In the genomic region with DNA sequence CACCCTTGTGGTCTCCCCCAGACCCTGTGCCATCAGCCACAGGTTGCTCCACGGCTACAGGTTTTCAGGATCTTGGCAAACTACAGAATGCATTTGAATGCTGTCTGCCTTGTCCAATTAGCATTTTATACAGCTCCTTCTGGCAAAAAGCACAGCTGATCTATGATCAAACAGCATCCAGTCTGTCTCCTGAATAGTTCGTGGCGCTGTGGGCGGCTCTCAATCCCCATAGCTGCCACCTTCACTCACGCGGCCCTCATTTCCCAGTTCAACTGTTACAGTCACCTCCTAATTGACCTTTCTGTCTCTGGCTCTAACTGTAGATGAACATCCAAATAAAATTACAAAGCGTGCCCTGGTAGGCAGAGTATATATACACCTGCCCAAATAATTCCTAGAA, we compare ENCODE assay signal across 24 mouse cellular contexts. TPM values are rescaled to one million over a fixed set of nuclear protein-coding genes. Genes with fewer than 3 reads are reported as not detected.
A peak's percentile ranks its signal among the peaks of the same experiment; 100 is the strongest.
DNase-seq lines count a peak whose midpoint lies in the region; ATAC-seq lines count a peak whose summit lies in the region.
"Had no signal": no experiment of that assay in that cellular context is flagged by ENCODE, and none has a peak within 500 bp of the region (broad histone marks: within the 10 kb centered on the region; RNA-seq: fewer than 3 reads in every experiment).

No protein-coding gene starts in this region.

- no peak for DNase-seq in forebrain, embryonic 11.5 days (ENCODE audit: low spot score)
- peak; percentile 21 for DNase-seq in brain, adult 2 months (ENCODE audit: low read depth, low spot score)
- DNase-seq in midbrain, embryonic 14.5 days, result peak; percentile 29
- DNase-seq in kidney, postnatal 36 days, result no peak
- DNase-seq: adrenal gland, postnatal 14 days; cerebellum, adult 2 months; cerebellum, postnatal 14 days; gastrocnemius, postnatal 14 days; kidney, adult 9 months; liver, embryonic 13.5 days; lung, adult 18-20 months; right cerebral cortex, postnatal 4 days had no signal

- H3K36me3 ChIP-seq in forebrain, embryonic 16.5 days (ENCODE audit: control insufficient read depth, insufficient read depth), result no peaks in the 10 kb centered on the region
- H3K36me3 ChIP-seq in forebrain, embryonic 11.5 days (ENCODE audit: control insufficient read depth, insufficient read depth, low read length), result no peaks in the 10 kb centered on the region
- H3K36me3 ChIP-seq in megakaryocyte, embryonic 14.5 days (replicated peaks; ENCODE audit: low read length), result peaks cover 40% of the 10 kb centered on the region
- H3K36me3 ChIP-seq in midbrain, embryonic 14.5 days (ENCODE audit: control insufficient read depth, insufficient read depth, low read length), result no peaks in the 10 kb centered on the region
- H3K36me3 ChIP-seq: heart, embryonic 10.5 days; heart, embryonic 15.5 days; limb, embryonic 10.5 days; limb, embryonic 15.5 days; liver, embryonic 13.5 days had no signal

- peak; percentile 28; the same call in 1 of the 2 replicates for ATAC-seq in forebrain, embryonic 16.5 days
- no peak for ATAC-seq in forebrain, embryonic 11.5 days (replicated peaks; ENCODE audit: low FRiP score)
- no peak for ATAC-seq in megakaryocyte, adult 5-6 weeks (ENCODE audit: poor library complexity, severe bottlenecking)
- ATAC-seq in midbrain, embryonic 14.5 days (ENCODE audit: low FRiP score, low TSS enrichment), result no peak
- ATAC-seq: CD4-positive, CD25-positive, alpha-beta regulatory T cell, adult 4 months; intestine, postnatal 0 days had no signal

- no peak overlapping the region for H3K4me2 ChIP-seq in forebrain, embryonic 16.5 days (ENCODE audit: low read length)
- H3K4me2 ChIP-seq in forebrain, embryonic 11.5 days (ENCODE audit: low read depth, low read length, severe bottlenecking), result no peak overlapping the region
- no peak overlapping the region for H3K4me2 ChIP-seq in midbrain, embryonic 14.5 days (ENCODE audit: low read length)
- H3K4me2 ChIP-seq: heart, embryonic 15.5 days; hindbrain, embryonic 14.5 days; limb, embryonic 15.5 days; neural tube, embryonic 12.5 days had no signal

- H3K27me3 ChIP-seq in forebrain, embryonic 16.5 days (replicated peaks; ENCODE audit: control insufficient read depth, insufficient read depth, low read length), result no peaks in the 10 kb centered on the region
- H3K27me3 ChIP-seq in forebrain, embryonic 11.5 days (ENCODE audit: control insufficient read depth, insufficient read depth, low read length), result no peaks in the 10 kb centered on the region
- no peaks in the 10 kb centered on the region for H3K27me3 ChIP-seq in megakaryocyte, embryonic 14.5 days (replicated peaks)
- H3K27me3 ChIP-seq in midbrain, embryonic 14.5 days (ENCODE audit: control insufficient read depth, insufficient read depth, low read length), result no peaks in the 10 kb centered on the region
- H3K27me3 ChIP-seq: heart, embryonic 15.5 days; limb, embryonic 15.5 days; liver, embryonic 13.5 days; neural tube, embryonic 12.5 days had no signal

- H3K4me1 ChIP-seq in forebrain, embryonic 16.5 days (replicated peaks; ENCODE audit: control insufficient read depth, insufficient read depth, low read length), result no peaks in the 10 kb centered on the region
- H3K4me1 ChIP-seq in forebrain, embryonic 11.5 days (replicated peaks; ENCODE audit: control insufficient read depth, insufficient read depth, low read length), result no peaks in the 10 kb centered on the region
- H3K4me1 ChIP-seq in megakaryocyte, embryonic 14.5 days, result peaks cover 92% of the 10 kb centered on the region
- no peaks in the 10 kb centered on the region for H3K4me1 ChIP-seq in midbrain, embryonic 14.5 days (ENCODE audit: control insufficient read depth, insufficient read depth, low read length)
- H3K4me1 ChIP-seq: heart, embryonic 15.5 days; limb, embryonic 10.5 days; limb, embryonic 15.5 days; neural tube, embryonic 12.5 days had no signal

- no peak overlapping the region for H3K4me3 ChIP-seq in forebrain, embryonic 16.5 days (replicated peaks; ENCODE audit: low read length)
- H3K4me3 ChIP-seq in forebrain, embryonic 11.5 days (ENCODE audit: low read depth, low read length), result no peak overlapping the region
- peak overlapping the region; percentile 59 for H3K4me3 ChIP-seq in megakaryocyte, embryonic 14.5 days (replicated peaks)
- H3K4me3 ChIP-seq in midbrain, embryonic 14.5 days (replicated peaks; ENCODE audit: low read depth, low read length), result no peak overlapping the region
- H3K4me3 ChIP-seq: erythroblast, embryonic 14.5 days; heart, embryonic 10.5 days; heart, embryonic 15.5 days; limb, embryonic 10.5 days; limb, embryonic 15.5 days; liver, embryonic 13.5 days; neural tube, embryonic 12.5 days had no signal

- no peaks in the 10 kb centered on the region for H3K9me3 ChIP-seq in forebrain, embryonic 16.5 days (ENCODE audit: control insufficient read depth, low read length)
- H3K9me3 ChIP-seq in forebrain, embryonic 11.5 days (ENCODE audit: control insufficient read depth, low read length), result no peaks in the 10 kb centered on the region
- no peaks in the 10 kb centered on the region for H3K9me3 ChIP-seq in megakaryocyte, embryonic 14.5 days
- H3K9me3 ChIP-seq in midbrain, embryonic 14.5 days (ENCODE audit: control insufficient read depth, low read length), result no peaks in the 10 kb centered on the region
- H3K9me3 ChIP-seq: heart, embryonic 10.5 days; heart, embryonic 15.5 days; limb, embryonic 10.5 days; limb, embryonic 15.5 days; liver, embryonic 13.5 days; neural tube, embryonic 12.5 days had no signal

- H3K9ac ChIP-seq in forebrain, embryonic 16.5 days (replicated peaks; ENCODE audit: low read depth, low read length), result no peak overlapping the region
- no peak overlapping the region for H3K9ac ChIP-seq in forebrain, embryonic 11.5 days (ENCODE audit: low read length)
- no peak overlapping the region for H3K9ac ChIP-seq in midbrain, embryonic 14.5 days (replicated peaks; ENCODE audit: low read length)
- H3K9ac ChIP-seq: heart, embryonic 15.5 days; hindbrain, embryonic 14.5 days; limb, embryonic 15.5 days; liver, embryonic 13.5 days; neural tube, embryonic 12.5 days had no signal

- 44% methylated on average over 7 of the region's 7 CpGs for WGBS in forebrain, embryonic 16.5 days
- WGBS in forebrain, embryonic 11.5 days, result 92% methylated on average over 7 of the region's 7 CpGs
- 76% methylated on average over 7 of the region's 7 CpGs for WGBS in midbrain, embryonic 14.5 days

- no peak overlapping the region for H3K27ac ChIP-seq in forebrain, embryonic 16.5 days (ENCODE audit: low read length)
- no peak overlapping the region for H3K27ac ChIP-seq in forebrain, embryonic 11.5 days (ENCODE audit: low read depth, low read length)
- no peak overlapping the region for H3K27ac ChIP-seq in midbrain, embryonic 14.5 days (replicated peaks; ENCODE audit: low read depth, low read length)
- H3K27ac ChIP-seq: heart, embryonic 15.5 days; hindbrain, embryonic 14.5 days; limb, embryonic 10.5 days; limb, embryonic 15.5 days; liver, embryonic 13.5 days; neural tube, embryonic 12.5 days had no signal

RNA-seq across cellular contexts. Expression of a gene that starts 0.6 kb away (rescaled TPM):
- polyA plus RNA-seq in forebrain, embryonic 16.5 days (2015; fragmentation: Nextera tagmentation; extraction: Ambion mirVana), result 4.0 and 4.7 TPM in 2 replicates
- polyA plus RNA-seq in forebrain, embryonic 11.5 days (2014; fragmentation: Nextera tagmentation; extraction: Ambion mirVana), result 5.8 and 7.6 TPM in 2 replicates
- polyA plus RNA-seq in megakaryocyte, embryonic 14.5 days (2012; ENCODE audit: insufficient read depth, low replicate concordance), result 19.7 and 21.8 TPM in 2 replicates
- not detected in 2 replicates for total RNA-seq in megakaryocyte, adult 5-6 weeks (2015)
- 0.41 TPM in 1 of 2 replicates, not detected in the other for total RNA-seq in megakaryocyte, adult 5-6 weeks (2017)
- 7.6 and 8.1 TPM in 2 replicates for polyA plus RNA-seq in midbrain, embryonic 14.5 days (2014; fragmentation: Nextera tagmentation; extraction: Ambion mirVana)
- total RNA-seq: gastrocnemius, postnatal 14 days had no signal
- polyA plus RNA-seq: erythroblast, embryonic 14.5 days; intestine, postnatal 0 days had no signal

RNA-seq across cellular contexts. Expression of a gene that starts 56.1 kb away (rescaled TPM):
- polyA plus RNA-seq in forebrain, embryonic 16.5 days (2015; fragmentation: Nextera tagmentation; extraction: Ambion mirVana), result 262 and 276 TPM in 2 replicates
- polyA plus RNA-seq in forebrain, embryonic 11.5 days (2014; fragmentation: Nextera tagmentation; extraction: Ambion mirVana), result 235 and 249 TPM in 2 replicates
- 5.3 and 9.5 TPM in 2 replicates for polyA plus RNA-seq in megakaryocyte, embryonic 14.5 days (2012; ENCODE audit: insufficient read depth, low replicate concordance)
- total RNA-seq in megakaryocyte, adult 5-6 weeks (2015), result 18.5 and 20.6 TPM in 2 replicates
- total RNA-seq in megakaryocyte, adult 5-6 weeks (2017), result 40.0 and 41.0 TPM in 2 replicates
- 232 and 263 TPM in 2 replicates for polyA plus RNA-seq in midbrain, embryonic 14.5 days (2014; fragmentation: Nextera tagmentation; extraction: Ambion mirVana)

Comparison
In these comparisons a context has a peak if more than half of its experiments do, and no peak if none do; other contexts are left out.
1. DNase-seq: peak in brain, adult 2 months (single experiment) and midbrain, embryonic 14.5 days (single experiment); none in forebrain, embryonic 11.5 days (single experiment) and kidney, postnatal 36 days (0 of 2).
2. RNA of a gene that starts 56.1 kb away (polyA plus RNA-seq): 232 to 263 TPM in midbrain, embryonic 14.5 days, 262 to 276 TPM in forebrain, embryonic 16.5 days and 235 to 249 TPM in forebrain, embryonic 11.5 days; 5.3 to 9.5 TPM in megakaryocyte, embryonic 14.5 days; every median in the first group is over 10 times any median in the second.